Mouse (Mus musculus) heart, postnatal 25 days (tissue): Measurements from ENCODE around the gene C530025M09Rik. TPM values are rescaled to one million over a fixed set of nuclear protein-coding genes. Genes with fewer than 3 reads are reported as not detected.

Experiments used
- DNase-seq: peaks from one replicate; pipeline ENCODE4 v3.0.0; 2022; ENCODE audit warnings: low spot score
- intact Hi-C: fragments of 180-260 bp; cut with DNase I; formaldehyde crosslinking; loops from one replicate; pipeline ENCODE4 v1.15.1; 2025
- total RNA-seq, 2 experiments: library from RNA; stranded (reverse); gene quantifications; 2 replicates each; pipeline ENCODE4 v1.2.3; 2021

C530025M09Rik gene
- not detected for total RNA-seq

DNA sequence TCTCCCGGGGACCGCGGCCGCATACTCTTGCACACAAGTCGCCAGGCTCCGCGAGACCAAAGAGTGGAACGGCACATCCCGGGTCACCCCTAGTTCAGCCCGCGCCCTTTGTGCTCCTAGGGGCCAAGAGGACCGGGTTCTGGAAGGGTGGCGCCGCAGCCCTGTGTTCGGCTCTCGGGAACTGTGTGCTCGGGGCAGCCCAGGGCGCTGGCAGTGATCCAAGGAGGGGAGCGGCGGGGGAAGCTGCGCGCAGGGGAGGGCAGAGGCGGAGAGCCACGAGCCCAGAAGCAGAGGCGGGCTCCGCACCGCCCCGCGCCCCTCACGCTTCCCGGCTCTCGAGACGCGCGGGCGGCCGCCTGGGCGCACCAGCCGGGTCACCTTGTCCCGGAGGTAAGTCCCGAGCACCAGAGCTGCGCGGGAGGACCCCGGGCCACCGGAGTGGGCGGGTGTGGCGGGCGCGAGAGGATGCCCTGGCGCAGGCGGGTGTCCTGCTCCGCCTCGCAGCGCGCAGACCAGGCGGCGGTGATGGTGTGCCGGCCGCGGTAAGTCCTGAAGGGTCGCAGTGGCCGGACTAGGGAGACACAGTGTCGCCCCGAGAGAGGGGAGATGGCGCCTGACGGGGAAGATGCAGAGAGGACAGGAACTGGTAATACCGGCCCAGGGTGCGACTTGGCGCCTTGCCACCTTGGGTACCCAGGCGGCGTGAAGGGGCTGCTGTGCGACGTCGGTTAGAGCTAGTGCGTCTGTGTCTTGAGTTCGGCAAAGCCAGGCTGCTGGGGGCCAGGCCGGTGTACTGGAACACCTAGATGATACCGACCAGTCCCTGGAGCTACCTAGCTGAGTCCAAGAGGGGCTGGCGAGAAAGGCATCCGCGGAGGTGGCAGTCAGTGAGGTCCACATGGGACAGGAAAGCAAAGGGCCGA lies at the start of gene C530025M09Rik:
Gene C530025M09Rik (minus strand): TSS at position 678 of the 923 bp plus-strand sequence.
- DNase-seq, result no peak
- intact Hi-C loops, result no loop called here

GRCm38 (mm10) chr2:149877954-149878353 lies 46.9 kb upstream of the C530025M09Rik start:
- no peak for DNase-seq

GRCm38 (mm10) chr2:149873346-149873745 lies 42.3 kb upstream of the C530025M09Rik start:
- DNase-seq, result no peak

More at GRCm38 (mm10) chr2:149877954-149878353, 46.9 kb upstream of the C530025M09Rik start:
- intact Hi-C loops, result no loop called here

DNA sequence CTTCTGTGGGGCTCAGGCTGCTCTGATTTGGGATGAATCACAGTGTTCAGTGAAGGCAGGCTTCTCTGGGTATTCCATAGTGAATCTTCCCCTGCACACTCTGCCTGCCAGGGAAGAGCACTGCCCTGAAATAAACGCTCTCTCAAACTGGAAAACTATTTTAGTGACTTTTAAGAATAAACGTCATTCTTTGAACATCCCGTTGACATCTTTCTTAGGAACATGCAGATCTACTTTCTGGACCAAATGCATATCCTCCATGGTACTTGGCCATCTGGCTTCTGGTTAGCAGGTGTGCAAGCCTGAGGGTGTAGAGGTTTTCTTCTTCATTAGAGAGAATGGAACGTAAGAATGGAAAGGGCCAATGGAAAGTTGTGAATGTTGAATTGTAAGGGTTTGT lies 41.5 kb upstream of the C530025M09Rik start:
- DNase-seq, result no peak
- intact Hi-C loops, result no loop called here

More at GRCm38 (mm10) chr2:149873346-149873745, 42.3 kb upstream of the C530025M09Rik start:
- intact Hi-C loops, result no loop called here

GRCm38 (mm10) chr2:149870496-149870895 lies 39.5 kb upstream of the C530025M09Rik start:
- intact Hi-C loops, result no loop called here
- DNase-seq, result no peak

GRCm38 (mm10) chr2:149865914-149866435 lies 35.0 kb upstream of the C530025M09Rik start:
- intact Hi-C loops, result no loop called here
- DNase-seq, result no peak

- intact Hi-C loops, result no loop called here
- DNase-seq, result no peak
These were observed 30.0 kb upstream of the C530025M09Rik start for GRCm38 (mm10) chr2:149861002-149861401.

GRCm38 (mm10) chr2:149848778-149849177 lies 17.8 kb upstream of the C530025M09Rik start:
- intact Hi-C loops, result no loop called here
- no peak for DNase-seq

DNA sequence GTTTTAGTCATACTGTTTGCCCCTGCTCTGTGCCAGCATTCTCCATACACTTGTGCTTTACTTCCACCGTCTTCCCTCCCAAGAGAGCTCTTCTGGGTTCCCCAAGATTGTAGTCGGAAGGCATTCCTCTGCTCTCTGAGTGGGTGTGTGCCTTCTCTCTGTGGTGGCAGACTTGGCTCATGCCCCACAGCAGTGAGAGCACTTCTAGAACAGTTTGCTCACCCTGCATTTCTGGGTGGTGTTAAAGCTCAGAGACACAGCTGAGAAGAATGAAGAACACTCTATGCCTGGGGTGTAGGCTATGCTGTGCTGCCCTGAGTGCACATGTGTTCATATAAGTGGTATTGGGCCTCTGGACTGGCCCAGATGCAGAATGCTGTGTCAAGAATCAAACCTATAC lies 13.6 kb upstream of the C530025M09Rik start:
- intact Hi-C loops, result no loop called here
- no peak for DNase-seq

DNA sequence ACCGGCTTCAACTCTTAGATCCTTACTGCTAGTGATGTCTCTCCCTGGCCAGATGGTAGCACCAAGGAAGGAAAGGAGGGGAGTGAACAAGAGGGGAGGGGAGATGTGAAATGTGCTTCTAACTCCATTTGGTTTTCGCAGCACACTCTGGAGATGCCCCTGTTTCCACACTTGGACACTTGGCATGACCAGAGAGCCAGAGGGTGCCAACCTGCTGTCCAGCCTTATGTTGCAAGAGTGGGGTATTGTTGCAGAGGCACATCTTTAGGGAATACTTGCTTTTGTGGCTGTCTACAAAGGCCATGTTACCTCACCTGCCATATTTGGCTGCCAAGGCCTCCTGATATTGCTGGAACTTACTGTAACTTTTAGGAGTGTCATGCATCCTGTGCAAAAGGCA lies 8.7 kb upstream of the C530025M09Rik start:
- intact Hi-C loops, result no loop called here
- no peak for DNase-seq

DNA sequence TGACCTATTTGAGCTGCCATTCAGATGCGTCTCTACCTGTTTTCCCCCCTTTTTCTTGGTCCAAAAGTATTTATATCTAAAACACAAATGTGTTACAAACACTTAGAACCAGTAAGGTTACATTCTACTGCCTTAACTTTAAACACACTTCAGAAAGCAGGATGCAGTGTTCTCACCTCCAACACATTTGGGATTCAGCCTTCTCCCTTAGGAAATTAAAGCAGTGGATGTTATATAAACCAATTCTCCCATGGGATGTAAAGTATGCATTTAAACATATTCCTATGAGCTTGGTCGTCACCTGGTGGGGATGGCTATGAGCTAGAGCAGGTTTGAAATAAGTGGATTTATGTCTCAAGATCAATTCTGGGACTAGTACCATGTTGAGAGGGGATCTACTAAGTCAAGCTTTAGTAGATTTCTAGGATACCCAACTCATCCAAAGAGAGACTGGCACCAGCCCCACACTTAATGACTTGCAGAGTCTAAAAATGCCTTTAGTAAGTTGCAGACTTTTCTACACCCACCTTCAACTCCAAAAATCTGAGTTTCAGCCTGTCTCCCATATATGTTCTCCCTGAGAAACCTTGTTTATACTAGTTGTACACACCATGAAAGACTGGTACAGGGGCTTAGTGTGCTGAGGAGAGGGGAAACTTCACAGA lies 5.6 kb upstream of the C530025M09Rik start:
- DNase-seq, result no peak
- intact Hi-C loops, result no loop called here

DNA sequence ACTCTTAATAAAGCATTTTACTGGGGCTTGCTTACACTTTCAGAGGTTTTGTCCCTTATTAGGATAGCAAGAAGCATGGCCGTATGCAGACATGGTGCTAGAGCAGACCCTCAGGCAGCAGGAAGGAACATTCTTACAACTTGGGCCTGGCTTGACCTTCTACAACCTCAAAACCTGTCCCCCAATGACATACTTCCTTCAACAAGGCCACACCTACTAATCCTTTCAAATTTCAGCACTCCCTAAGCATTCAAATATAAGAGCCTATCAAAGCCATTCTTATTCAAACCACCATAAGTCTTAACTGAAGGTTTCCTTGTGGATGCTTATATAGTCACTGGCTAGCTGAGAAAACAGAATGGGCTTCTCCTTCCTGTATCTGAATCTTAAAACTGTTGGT lies 4.1 kb upstream of the C530025M09Rik start:
- no peak for DNase-seq
- intact Hi-C loops, result no loop called here

GRCm38 (mm10) chr2:149832301-149832700 lies 1.3 kb upstream of the C530025M09Rik start:
- intact Hi-C loops, result no loop called here
- DNase-seq, result no peak

DNA sequence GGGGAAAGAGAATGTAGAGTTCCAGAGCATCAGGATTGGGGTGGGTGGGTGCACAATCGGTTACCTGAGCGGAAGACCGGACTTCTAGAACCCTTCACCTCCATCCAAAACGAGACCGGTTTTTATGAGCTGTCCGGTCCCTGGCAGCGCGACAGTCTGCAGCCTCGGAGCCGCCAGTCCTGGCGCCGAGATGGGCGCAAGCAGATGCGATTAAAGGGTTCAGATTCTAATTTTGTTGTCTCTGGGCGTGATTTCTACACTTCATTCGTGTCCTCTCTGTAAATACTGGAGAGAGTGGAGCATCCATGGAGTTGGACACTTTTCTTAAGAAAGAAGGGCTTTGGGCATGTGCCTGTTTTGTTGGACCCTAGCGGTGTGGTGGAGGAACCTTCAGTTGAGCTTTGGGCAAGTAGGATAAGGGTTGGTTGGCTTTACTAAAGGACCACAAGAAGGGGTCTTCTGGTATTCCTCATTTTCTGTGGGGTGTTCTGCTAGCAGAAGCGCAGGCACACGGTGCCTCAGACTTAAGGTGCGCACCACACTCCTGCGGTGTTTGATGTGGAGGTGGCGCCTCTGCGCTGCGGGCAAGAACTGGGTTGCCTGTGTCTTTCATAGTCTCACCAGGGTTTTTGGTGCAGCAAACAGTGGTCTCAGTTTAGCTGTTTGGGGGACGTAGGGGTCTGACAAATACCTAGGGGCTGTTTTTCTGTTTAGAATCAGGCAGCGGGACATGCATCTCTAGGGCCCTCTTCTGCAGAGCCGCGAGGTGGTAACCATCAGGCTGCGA lies 639 bp upstream of the C530025M09Rik start:
- DNase-seq, result no peak
- intact Hi-C loops, result no loop called here

- intact Hi-C loops, result no loop called here
These were observed 968 bp downstream of the C530025M09Rik start for GRCm38 (mm10) chr2:149829955-149830535.

DNA sequence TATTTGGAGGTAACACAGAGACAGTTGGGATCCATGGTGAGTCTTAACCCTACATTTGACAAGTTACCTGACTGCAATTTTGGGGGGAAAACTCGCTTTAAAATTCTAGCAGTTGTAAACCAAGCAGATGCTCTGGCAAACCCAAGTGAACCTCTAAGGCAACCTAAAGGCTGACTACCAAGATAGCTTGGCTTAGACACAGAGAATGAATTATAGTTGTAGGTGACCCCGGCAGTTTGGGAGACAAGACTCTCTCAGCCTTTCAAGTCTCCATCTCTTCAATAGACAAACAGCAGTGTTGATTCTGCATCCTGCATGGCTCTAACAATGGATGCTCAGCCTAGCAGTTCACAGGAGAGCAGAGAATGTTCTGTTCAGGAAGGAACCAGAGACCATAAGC lies 2.1 kb downstream of the C530025M09Rik start, which contains the start of gene Syndig1:
Gene Syndig1 (plus strand): TSS at position 301 of the 400 bp plus-strand sequence.
- no peak for DNase-seq
- intact Hi-C loops, result no loop called here

More at GRCm38 (mm10) chr2:149829955-149830535, 968 bp downstream of the C530025M09Rik start:
- DNase-seq, result no peak

DNA sequence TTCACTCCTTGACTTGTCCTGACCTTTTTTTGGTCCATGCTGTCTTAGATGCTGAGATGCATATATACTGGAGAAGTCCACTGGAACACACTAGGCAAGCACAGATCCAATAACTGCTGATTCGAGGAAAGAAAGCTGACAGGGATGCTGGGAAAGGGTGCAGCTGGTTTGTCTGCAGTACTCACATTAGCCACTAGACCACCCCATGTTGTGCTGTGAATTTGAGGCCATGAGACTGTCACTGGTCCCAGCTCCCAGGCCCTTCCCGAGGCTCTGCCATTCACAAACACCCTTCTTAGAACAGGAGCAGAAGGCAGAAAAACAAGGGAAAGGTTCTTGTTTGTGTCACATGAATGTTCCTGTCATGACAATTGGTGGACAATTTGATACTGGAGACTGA lies 10.8 kb downstream of the C530025M09Rik start:
- intact Hi-C loops, result no loop called here
- no peak for DNase-seq

DNA sequence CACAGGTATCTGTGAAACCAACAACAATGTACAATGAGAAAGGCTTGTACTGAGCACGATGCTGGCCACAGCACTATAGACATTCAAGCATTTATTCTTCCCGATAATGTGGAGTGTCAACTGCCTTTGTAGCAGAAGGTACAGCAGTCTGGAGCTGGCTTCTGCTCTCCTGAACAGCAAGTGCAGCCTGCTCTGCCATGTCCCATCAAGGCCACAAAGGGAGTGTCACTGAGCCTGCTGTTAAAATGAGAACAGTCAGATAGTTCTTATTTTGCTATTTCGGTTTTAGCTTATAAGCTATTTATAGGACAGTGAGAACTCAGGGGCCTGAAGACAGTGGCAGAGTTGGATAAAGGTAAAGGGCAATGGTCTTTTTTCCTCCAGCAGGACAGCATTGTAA lies 11.3 kb downstream of the C530025M09Rik start:
- DNase-seq, result no peak
- intact Hi-C loops, result no loop called here

- intact Hi-C loops, result no loop called here
- DNase-seq, result no peak
These were observed 12.6 kb downstream of the C530025M09Rik start for GRCm38 (mm10) chr2:149818395-149818794.

- intact Hi-C loops, result no loop called here
These were observed 18.1 kb downstream of the C530025M09Rik start for GRCm38 (mm10) chr2:149812899-149813298.

More at GRCm38 (mm10) chr2:149812899-149813298, 18.1 kb downstream of the C530025M09Rik start:
- DNase-seq, result no peak
